Mouse (Mus musculus): ENCODE results near the gene Ctsc. TPM values are rescaled to one million over a fixed set of nuclear protein-coding genes. Genes with fewer than 3 reads are reported as not detected.

The Ctsc gene
- polyA plus RNA-seq, 1 experiment from 2014 or later, result 15.5 TPM

DNA sequence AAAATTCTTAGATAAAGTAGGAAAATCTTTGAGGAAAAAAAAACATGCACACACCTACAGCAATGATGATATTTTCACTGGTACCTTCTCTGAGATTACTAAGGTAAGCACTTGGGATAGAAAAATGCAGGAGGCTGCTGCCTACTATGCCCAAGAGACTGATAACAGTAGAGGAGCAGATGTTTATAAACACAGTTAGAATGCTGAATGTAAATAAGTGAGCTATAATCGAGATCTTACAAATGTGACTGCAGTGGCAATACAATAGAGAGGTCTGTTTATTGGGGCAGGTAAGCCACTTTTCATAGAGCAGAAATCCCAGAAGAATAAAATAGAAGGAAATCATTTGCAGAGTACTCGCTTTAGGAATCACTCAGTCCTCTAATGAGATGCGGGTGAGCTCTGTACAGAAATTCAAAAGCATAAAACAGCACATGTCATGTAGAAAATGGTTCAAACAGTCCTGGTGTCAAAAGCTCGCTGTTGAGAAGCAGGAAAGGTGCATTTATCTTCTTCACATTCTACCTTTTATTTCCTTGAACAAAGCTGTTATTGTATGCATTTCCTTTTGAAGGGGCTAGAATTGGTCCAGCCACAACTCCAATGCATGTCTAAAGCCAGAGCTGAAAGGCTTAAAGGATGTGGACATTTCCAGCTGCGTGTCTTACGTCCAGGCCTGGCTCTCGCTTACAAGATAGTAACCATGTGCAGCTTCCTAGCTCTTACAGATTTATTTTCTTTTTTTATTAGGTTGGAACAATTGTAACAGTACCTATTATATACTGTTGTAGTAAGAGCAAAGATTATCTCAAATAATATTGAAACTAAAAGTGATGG, 80.4 kb downstream of the Ctsc start:
- no peaks in the 10 kb centered on the region for H3K27me3 ChIP-seq (replicated peaks)
- H3K4me2 ChIP-seq, result no peak overlapping the region
- peak; percentile 82 for ATAC-seq (replicated peaks)
- H3K4me3 ChIP-seq, result no peak overlapping the region
- H3K9ac ChIP-seq, result no peak overlapping the region
- H3K27ac ChIP-seq, result no peak overlapping the region; the same call in 1 of the 2 replicates
- 39% methylated on average over 7 of the region's 7 CpGs for WGBS
- H3K9me3 ChIP-seq, result no peaks in the 10 kb centered on the region
- H3K4me1 ChIP-seq, result no peaks in the 10 kb centered on the region
- no peaks in the 10 kb centered on the region for H3K36me3 ChIP-seq (replicated peaks)

Other genes with a start within 250 kb of the Ctsc start
- 1.2 and 1.5 TPM in 2 replicates for gene Rab38, start 152.2 kb downstream of the Ctsc start, polyA plus RNA-seq (2015; fragmentation: Nextera tagmentation; extraction: Ambion mirVana)

Data from midbrain, embryonic 15.5 days (tissue).